Mouse (Mus musculus): ENCODE data around the gene Emc6. TPM values are rescaled to one million over a fixed set of nuclear protein-coding genes. Genes with fewer than 3 reads are reported as not detected.

Gene Emc6
- total RNA-seq, 2 experiments from 2014 or later: 66.9 to 77.6 TPM

- intact Hi-C loops (cut with DNase I; ENCODE audit: low total_unique reads): no loop called here
- DNase-seq: no peak
Observed at GRCm38 (mm10) chr11:73185872-73186615, 9.2 kb upstream of the Emc6 start.

GRCm38 (mm10) chr11:73177895-73178294 is 1.1 kb upstream of the Emc6 start:
- intact Hi-C loops (cut with DNase I; ENCODE audit: low total_unique reads): loop anchor here (5.0 kb wide), 1 partner anchor 41 kb away; the partner anchor contains the start of gene Haspin
- no peak for DNase-seq

GRCm38 (mm10) chr11:73177509-73177875 is 655 bp upstream of the Emc6 start:
- peak; percentile 88 for DNase-seq
- intact Hi-C loops (cut with DNase I; ENCODE audit: low total_unique reads): loop anchor here (5.0 kb wide), 1 partner anchor 40 kb away; the partner anchor contains the start of gene Haspin

DNA sequence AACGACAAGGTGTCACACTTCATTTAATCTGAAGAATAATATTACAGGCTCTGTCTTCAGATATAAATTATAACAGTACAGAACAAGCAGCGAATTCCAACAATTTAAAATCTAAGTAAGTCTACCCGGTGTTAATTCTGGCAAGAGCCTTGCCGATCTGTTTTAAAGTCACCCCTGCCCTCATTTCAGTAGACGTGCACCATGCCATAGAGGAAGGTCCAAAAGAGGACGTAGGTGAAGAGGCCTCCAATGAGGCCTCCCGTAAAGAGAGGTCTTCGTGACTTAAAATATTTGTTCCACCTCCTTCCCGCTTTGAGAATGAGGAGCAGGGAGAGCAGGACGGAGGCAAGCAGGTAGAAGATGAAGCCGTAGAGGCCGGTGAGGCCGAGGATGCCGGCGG is 651 bp downstream of the Emc6 start:
- no peak for DNase-seq
- intact Hi-C loops (cut with DNase I; ENCODE audit: low total_unique reads): loop anchor here (5.0 kb wide), 1 partner anchor 39 kb away; the partner anchor contains the start of gene Haspin

GRCm38 (mm10) chr11:73175612-73176011 is 1.2 kb downstream of the Emc6 start:
- no peak for DNase-seq
- intact Hi-C loops (cut with DNase I; ENCODE audit: low total_unique reads): loop anchor here (5.0 kb wide), 1 partner anchor 38 kb away; the partner anchor contains the start of gene Haspin

DNA sequence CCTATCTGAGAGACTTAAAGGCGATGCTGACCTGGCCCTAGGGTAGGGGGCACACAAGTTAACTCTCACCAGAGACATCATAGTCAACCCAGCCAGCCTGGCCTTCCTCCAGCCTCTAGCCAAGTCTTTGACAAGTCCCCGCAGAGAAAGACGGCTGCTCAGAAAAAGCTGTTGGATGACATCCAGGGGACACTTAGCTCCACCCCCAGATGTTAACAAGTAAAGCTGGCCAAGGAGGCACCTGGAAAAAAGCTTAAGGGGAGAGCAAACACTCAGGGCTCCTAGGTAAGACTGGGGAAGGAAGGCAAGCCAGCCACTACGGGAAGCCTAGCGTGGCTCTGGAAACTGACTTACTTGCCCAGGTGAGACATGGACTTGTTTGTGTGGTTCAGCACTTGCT is 4.7 kb downstream of the Emc6 start:
- intact Hi-C loops (cut with DNase I; ENCODE audit: low total_unique reads): no loop called here
- DNase-seq: peak; percentile 55

DNA sequence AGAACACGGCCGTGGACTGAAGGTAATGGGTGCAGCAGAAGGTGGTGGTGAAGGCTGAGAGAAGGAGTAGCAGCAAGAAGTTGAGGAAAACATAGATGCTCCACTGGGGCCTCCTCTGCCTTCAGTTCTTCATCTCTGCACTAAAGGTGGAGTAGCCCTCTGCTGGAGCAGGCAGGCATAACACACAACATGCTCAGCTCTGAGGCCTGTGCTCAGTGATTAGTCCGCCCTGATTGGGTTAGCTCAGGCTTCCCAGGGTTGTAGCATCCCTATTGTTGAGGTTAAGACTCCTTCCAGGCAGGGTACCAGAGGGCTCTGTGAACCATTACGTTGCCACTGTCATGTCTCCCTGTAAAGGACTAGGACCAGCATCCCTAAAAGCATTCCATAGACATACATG is 7.6 kb downstream of the Emc6 start:
- intact Hi-C loops (cut with DNase I; ENCODE audit: low total_unique reads): no loop called here
- peak; percentile 60 for DNase-seq

GRCm38 (mm10) chr11:73168576-73168975 is 8.3 kb downstream of the Emc6 start:
- no peak for DNase-seq

DNA sequence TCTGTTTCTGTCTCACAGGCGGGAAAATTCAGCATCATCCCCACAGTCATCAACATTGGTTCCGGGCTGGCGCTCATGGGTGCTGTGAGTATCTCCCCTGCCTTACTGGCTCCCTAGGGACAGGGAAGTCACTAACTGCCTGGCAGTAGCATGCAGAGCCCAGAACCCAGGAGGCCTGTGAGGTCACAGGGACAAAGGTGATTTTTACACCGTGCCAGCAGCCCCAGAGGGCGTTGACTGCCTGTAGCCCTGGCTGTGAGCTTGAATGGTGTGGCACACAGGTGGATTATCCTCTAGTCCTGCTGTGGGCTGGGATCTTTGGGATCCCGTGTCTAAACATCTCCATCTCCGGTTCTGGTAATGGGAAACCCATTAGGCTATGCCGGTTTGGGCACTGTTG is 8.8 kb downstream of the Emc6 start:
- intact Hi-C loops (cut with DNase I; ENCODE audit: low total_unique reads): no loop called here
- DNase-seq: no peak

More at GRCm38 (mm10) chr11:73168576-73168975, 8.3 kb downstream of the Emc6 start:
- intact Hi-C loops (cut with DNase I; ENCODE audit: low total_unique reads): no loop called here

DNA sequence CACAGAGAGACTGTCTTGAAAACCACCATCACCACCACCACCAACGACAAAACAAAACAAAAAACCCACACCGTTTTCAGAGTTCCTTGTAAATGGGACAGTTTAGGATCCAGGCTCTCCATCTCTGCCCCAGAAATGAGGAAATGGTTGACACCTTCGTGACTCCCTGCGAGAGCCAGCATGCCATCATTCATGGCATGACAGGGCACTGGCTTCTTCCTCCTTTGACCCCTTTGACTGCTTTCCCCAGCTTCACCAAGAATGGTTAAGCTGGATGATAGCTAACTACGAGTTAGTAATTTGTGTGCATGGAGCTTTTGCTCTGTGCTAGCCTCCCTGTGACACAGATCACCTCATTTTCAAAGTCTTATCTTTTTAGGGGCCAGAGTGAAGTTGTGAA is 14.6 kb downstream of the Emc6 start:
- intact Hi-C loops (cut with DNase I; ENCODE audit: low total_unique reads): no loop called here
- no peak for DNase-seq

DNA sequence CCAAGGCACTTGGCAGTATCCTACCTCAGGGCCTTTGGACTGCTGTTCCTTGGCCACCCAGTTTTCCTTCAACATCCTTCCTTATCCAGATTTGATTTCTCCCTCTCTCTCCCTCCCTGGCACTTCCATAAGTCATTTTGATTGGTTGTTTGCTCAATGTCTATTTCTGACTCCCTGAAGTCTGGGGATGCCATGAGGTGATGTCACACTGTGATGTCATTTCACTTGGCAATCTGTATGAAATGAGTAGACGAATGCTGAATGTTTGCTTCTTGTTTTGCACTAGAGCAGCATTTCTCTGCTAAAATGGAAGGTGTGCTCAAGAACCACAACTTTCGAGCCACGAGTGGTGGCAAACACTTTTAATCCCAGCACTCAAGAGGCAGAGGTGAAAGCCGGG is 15.2 kb downstream of the Emc6 start:
- DNase-seq: no peak
- intact Hi-C loops (cut with DNase I; ENCODE audit: low total_unique reads): no loop called here

DNA sequence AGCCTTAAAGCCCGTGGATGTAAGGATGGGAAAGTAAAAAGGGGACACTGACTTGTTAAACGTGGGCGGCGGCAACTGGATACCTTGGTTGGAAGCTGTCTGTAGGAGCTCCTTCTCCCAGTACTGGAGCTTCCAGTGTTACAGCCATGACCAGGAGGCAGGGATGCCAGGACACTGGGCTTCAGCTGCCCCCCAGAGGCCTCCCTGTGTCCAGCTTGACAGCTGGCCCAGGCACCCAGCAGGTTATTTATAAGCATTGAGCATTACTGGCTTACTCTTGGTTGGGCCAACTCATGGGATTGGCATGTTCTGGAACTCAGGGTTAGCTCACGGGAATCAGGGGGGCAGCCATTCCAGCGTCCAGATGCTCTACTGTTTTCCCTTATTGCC is 16.0 kb downstream of the Emc6 start:
- intact Hi-C loops (cut with DNase I; ENCODE audit: low total_unique reads): no loop called here
- peak; percentile 77 for DNase-seq

DNA sequence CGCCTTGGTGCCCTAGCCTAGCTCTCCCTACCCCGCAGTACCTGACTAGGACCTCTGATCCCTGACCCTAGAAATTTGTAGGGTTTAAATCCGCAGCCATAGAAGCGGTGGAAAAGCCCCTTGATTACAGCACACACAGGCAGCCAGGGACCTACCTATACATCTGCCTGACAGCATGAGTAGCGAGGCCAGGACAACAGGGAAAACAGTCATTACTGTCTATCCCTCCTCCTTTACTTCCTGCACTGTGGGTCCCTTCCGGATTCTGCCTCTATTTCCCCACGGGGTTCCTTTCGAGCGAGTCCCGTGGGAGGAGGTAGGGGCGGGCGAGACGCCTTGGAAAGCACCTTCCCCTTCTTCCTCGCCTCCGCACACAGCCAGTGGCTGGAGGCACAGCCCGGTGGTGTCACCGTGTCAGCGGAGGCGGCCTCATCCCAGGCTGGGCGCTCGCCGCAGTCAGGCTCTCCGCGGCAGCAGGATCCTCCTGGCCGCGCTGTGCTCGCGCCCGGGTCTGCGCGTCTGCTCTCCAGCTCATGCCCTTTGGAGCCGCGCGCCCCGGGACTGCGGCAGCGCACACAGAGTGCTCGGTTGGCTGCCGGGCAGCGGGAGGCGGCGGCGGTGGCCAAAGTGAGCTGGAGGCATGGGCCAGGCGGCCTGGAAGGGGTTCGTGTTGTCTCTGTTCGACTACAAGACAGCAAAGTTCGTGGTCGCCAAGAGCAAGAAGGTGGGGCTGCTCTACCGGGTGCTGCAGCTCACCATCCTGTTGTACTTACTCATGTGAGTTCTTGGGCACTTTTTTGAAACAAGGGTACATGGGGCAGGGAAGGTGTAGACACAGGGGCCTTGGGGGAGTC is 16.7 kb downstream of the Emc6 start, which contains the start of gene P2rx5:
TSS of gene P2rx5 (plus strand) at position 465 of the 854 bp plus-strand sequence.
- intact Hi-C loops (cut with DNase I; ENCODE audit: low total_unique reads): no loop called here
- DNase-seq: peak; percentile 69

DNA sequence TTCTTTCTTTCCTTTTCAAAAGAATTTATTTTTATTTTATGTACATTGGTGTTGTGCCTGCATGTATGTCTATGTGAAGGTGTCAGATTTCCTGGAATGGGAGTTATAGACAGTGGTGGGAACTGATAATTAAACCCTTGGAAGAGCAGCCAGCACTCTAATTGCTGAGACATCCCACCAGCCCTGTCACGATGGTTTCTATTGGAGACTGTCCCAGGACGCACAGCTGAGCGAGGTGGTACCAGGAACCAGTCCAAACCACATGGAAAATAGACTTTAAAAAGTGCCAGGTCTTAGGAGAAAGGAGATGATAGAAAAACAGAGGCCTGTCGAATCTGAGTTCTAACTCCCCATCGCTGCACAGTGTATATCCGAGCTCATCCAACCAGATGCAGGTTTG is 21.8 kb downstream of the Emc6 start:
- DNase-seq: no peak
- intact Hi-C loops (cut with DNase I; ENCODE audit: low total_unique reads): no loop called here

DNA sequence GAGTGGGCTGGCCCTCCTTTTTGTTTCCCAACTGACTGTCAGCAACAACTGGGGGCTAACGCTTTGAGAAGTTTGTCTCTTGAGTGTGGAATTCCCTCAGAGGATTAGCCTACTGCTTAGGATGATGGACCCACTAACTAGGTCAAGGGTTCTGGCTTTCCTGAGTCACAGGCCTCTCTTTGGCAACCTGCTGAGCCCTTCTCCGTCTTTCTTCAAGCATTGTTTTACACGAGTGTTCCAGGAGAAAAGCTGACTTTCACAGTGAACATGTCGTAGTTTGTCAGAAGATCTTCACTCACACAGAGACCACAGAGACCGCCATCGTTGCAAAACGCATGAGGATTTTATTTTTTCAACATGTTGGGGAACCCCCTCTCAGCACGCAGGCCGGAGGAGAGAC is 28.6 kb downstream of the Emc6 start:
- intact Hi-C loops (cut with DNase I; ENCODE audit: low total_unique reads): no loop called here
- DNase-seq: no peak

- DNase-seq: no peak
Observed at GRCm38 (mm10) chr11:73146975-73147365, 29.9 kb downstream of the Emc6 start.

DNA sequence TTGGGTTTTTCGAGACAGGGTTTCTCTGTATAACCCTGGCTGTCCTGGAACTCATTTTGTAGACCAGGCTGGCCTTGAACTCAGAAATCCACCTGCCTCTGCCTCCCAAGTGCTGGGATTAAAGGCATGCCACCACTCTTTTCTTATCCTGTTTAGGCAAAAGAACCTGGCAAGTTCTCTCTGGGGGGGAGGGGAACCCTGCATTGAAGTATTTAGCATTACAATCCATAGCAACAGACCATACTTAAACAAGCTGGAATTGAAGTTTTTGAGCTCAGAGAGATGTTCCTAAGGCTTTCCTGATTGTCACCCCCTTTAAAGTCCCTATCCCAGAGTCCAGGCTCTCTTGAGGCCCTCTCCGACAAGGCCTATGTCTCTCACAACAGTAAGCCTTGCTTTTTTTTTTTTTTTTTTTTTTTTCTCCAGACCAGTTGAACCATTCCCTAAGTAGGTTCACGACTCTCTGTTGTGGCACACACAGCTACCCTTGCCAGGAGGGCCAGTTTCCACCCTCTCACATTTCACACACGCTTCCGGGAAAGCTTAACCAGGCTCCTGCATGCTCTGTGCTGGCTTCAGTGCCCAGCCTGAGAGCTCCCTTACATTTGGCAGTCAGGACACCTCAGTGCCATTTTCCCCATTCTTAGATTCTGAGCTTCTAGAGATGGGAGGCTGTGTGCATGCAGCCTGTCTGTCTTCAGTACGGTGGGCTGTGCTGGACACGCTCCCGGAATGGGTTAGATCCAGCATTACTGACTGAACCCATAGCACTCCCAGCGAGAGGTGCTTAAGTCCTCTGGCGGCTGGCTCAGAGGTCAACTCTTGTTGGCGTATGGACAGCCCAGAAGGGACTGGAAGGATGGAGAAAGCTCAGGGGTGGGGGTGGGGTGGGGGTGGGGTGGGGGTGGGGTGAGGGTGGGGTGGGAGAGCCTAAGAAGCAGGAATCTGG is 30.5 kb downstream of the Emc6 start:
- peak; percentile 46 for DNase-seq
- intact Hi-C loops (cut with DNase I; ENCODE audit: low total_unique reads): no loop called here

More at GRCm38 (mm10) chr11:73146975-73147365, 29.9 kb downstream of the Emc6 start:
- intact Hi-C loops (cut with DNase I; ENCODE audit: low total_unique reads): no loop called here

GRCm38 (mm10) chr11:73144261-73144681 is 32.6 kb downstream of the Emc6 start:
- no peak for DNase-seq
- intact Hi-C loops (cut with DNase I; ENCODE audit: low total_unique reads): no loop called here
